Mouse (Mus musculus) ES-E14 (cell line): Measurements from ENCODE around the gene Tex14.

Experiments
- CHD2 ChIP-seq: IDR thresholded peaks from 2 replicates; pipeline ENCODE4 v1.6.1; 2014; ENCODE audit warnings: mild to moderate bottlenecking, low read depth, low read length, inconsistent platforms
- HCFC1 ChIP-seq: IDR thresholded peaks from 2 replicates; pipeline ENCODE4 v1.6.1; 2012; ENCODE audit warnings: low read length, inconsistent platforms, borderline replicate concordance; ENCODE audit not compliant: insufficient read depth
- MAFK ChIP-seq: IDR thresholded peaks from 2 replicates; pipeline ENCODE4 v1.6.1; 2014; ENCODE audit warnings: mild to moderate bottlenecking, low read depth, low read length, inconsistent platforms; ENCODE audit not compliant: insufficient read depth
- ZC3H11A ChIP-seq: IDR thresholded peaks from 2 replicates; pipeline ENCODE4 v1.6.1; 2012; ENCODE audit warnings: low read depth, mild to moderate bottlenecking, inconsistent platforms, low read length, borderline replicate concordance
- ZNF384 ChIP-seq: IDR thresholded peaks from 2 replicates; pipeline ENCODE4 v1.6.1; 2012; ENCODE audit warnings: low read depth, low read length, inconsistent platforms

DNA sequence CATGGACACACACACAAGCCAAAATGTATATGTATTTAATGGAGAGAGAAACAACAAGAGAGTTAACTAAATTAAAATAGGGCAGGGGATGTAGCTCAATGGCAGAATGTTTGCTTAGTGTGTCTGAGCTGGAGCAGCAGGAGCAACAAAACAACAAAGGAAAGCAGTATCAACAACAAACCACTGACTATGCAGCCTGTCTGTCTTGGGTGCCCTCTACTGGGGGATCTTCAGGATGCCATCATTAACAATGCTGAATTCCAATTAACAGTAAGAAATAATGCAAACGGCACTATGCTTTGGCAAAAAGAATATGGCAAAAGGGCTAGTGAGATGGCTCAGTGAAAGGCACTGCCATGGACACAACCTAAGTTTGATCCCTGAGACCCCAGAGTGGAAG, 11.0 kb upstream of the Tex14 start:
- TF ChIP-seq HCFC1: no peak
- TF ChIP-seq CHD2: no peak
- no peak for TF ChIP-seq ZC3H11A
- no peak for TF ChIP-seq ZNF384
- no peak for TF ChIP-seq MAFK
